Mouse (Mus musculus): ENCODE data around the gene Rpl3l.
A peak's percentile ranks its signal among the peaks of the same experiment; 100 is the strongest.
"Not testable (repeated sequence)": the region's sequence is repeated elsewhere in the genome, so short reads cannot be mapped to it uniquely, and the experiment has no call there.

Gene Rpl3l

GRCm38 (mm10) chr17:24719494-24720222 is 8.0 kb upstream of the Rpl3l start:
- DNase-seq (ENCODE audit: low spot score in 2 of 2), result peak; percentile 100

- DNase-seq (ENCODE audit: low spot score in 2 of 2), result not testable (repeated sequence)
Measured at GRCm38 (mm10) chr17:24720616-24721015, 7.0 kb upstream of the Rpl3l start.

- not testable (repeated sequence) for DNase-seq (ENCODE audit: low spot score in 2 of 2)
Measured at GRCm38 (mm10) chr17:24721383-24721955, 6.2 kb upstream of the Rpl3l start.

- no peak for DNase-seq (ENCODE audit: low spot score in 2 of 2)
Measured at GRCm38 (mm10) chr17:24722220-24722924, 5.2 kb upstream of the Rpl3l start.

- DNase-seq (ENCODE audit: low spot score in 2 of 2), result no peak
Measured at GRCm38 (mm10) chr17:24723122-24723880, 4.3 kb upstream of the Rpl3l start.

GRCm38 (mm10) chr17:24723881-24724180 is 3.8 kb upstream of the Rpl3l start:
- DNase-seq (ENCODE audit: low spot score in 2 of 2), result no peak

GRCm38 (mm10) chr17:24724184-24724583 is 3.4 kb upstream of the Rpl3l start, which contains the start of gene Ndufb10:
Ndufb10 (minus strand) TSS chr17:24724478.
- peak; percentile 96 to 98 for DNase-seq (ENCODE audit: low spot score in 2 of 2)

- DNase-seq (ENCODE audit: low spot score in 2 of 2), result no peak
Measured at GRCm38 (mm10) chr17:24725637-24726390, 1.8 kb upstream of the Rpl3l start.

- DNase-seq (ENCODE audit: low spot score in 2 of 2), result no peak
Measured at GRCm38 (mm10) chr17:24728184-24728583, 564 bp downstream of the Rpl3l start.

GRCm38 (mm10) chr17:24729067-24729466 is 1.4 kb downstream of the Rpl3l start:
- DNase-seq (ENCODE audit: low spot score in 2 of 2), result no peak

GRCm38 (mm10) chr17:24730787-24731186 is 3.2 kb downstream of the Rpl3l start:
- no peak for DNase-seq (ENCODE audit: low spot score in 2 of 2)

GRCm38 (mm10) chr17:24732233-24732935 is 4.8 kb downstream of the Rpl3l start:
- DNase-seq (ENCODE audit: low spot score in 2 of 2), result no peak

GRCm38 (mm10) chr17:24733434-24734050 is 5.9 kb downstream of the Rpl3l start:
- DNase-seq (ENCODE audit: low spot score in 2 of 2), result no peak

GRCm38 (mm10) chr17:24734513-24734912 is 6.9 kb downstream of the Rpl3l start:
- no peak for DNase-seq (ENCODE audit: low spot score in 2 of 2)

- no peak for DNase-seq (ENCODE audit: low spot score in 2 of 2)
Measured at GRCm38 (mm10) chr17:24735446-24735845, 7.8 kb downstream of the Rpl3l start.

- peak; percentile 96 for DNase-seq (ENCODE audit: low spot score in 2 of 2)
Measured at GRCm38 (mm10) chr17:24736330-24737051, 8.9 kb downstream of the Rpl3l start, which contains the start of gene Msrb1. Msrb1 (plus strand) TSS chr17:24736642.

- DNase-seq (ENCODE audit: low spot score in 2 of 2), result no peak
Measured at GRCm38 (mm10) chr17:24737135-24737810, 9.7 kb downstream of the Rpl3l start.

GRCm38 (mm10) chr17:24738238-24738637 is 10.6 kb downstream of the Rpl3l start:
- no peak for DNase-seq (ENCODE audit: low spot score in 2 of 2)

GRCm38 (mm10) chr17:24739926-24740325 is 12.3 kb downstream of the Rpl3l start:
- no peak for DNase-seq (ENCODE audit: low spot score in 2 of 2)

Measured in right cerebral cortex, postnatal 10 days (tissue).